In the genomic region with DNA sequence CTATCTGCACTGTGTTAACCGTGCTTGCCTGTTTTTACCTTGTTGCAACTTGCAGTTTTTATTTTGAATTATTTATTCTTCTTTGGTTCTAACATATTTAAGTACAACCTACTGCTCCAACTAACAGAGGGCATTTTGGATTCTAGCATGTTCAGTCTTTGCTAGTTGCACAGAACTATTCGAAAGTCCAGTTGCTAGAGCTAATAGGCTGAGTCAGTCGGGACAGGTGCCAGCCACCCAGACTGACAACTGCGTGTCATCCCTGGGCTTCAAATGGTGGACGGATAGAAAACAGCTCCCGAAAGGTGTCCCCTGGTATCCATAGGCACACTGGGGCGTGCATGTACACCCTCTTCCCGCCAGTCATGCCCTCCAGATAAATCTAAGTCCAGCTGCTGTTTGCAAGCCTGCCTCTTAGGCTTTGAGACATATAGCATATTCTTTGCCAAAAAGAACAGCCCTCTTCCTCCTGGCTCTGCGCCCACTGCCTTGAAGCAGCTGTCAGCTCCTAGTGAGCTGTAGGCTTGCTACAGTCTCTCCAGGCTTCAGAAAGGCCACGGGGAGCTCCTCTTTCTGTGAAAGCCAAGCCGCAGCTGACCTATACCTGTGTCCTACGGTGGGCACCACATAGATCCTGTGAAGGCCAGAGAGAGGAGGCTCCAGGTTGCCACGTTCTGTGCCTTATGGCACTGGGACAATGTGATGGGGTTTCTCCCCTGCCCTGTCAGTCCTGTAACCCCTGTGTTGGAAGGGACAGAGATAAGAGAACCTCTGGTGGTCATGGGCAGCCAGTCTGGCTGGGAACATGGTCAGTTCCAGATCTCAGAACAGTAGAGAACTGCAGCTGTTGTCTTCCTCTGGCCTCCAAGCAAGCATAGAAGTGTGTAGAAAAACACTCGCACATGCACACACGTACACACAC, we compare ENCODE assay signal across 9 mouse cellular contexts.
DNase-seq lines count a peak whose midpoint lies in the region; ATAC-seq and TF ChIP-seq lines count a peak whose summit lies in the region.
"Had no signal": no experiment of that assay in that cellular context is flagged by ENCODE, and none has a peak within 500 bp of the region (broad histone marks: within the 10 kb centered on the region; RNA-seq: fewer than 3 reads in every experiment).

No protein-coding gene starts in this region.

- H3K4me2 ChIP-seq in lung, embryonic 14.5 days, result no peak overlapping the region
- H3K4me2 ChIP-seq: neural tube, embryonic 12.5 days had no signal

- H3K27me3 ChIP-seq in lung, embryonic 14.5 days (ENCODE audit: insufficient read depth, low read length), result no peaks in the 10 kb centered on the region
- H3K27me3 ChIP-seq: neural tube, embryonic 12.5 days had no signal

- ATAC-seq in lung, embryonic 14.5 days (ENCODE audit: insufficient read depth), result peak; percentile 89
- 0 out of 4 replicates have a peak, but pooled peaks have one; percentile 40 to 45 for ATAC-seq in hematopoietic stem cell, adult 5-6 weeks (replicated peaks in 1 of 2; ENCODE audit: insufficient read depth in 1 of 2, low FRiP score in 2 of 2, low TSS enrichment in 1 of 2, low read depth in 1 of 2, poor library complexity in 2 of 2, severe bottlenecking in 2 of 2)

- H3K9ac ChIP-seq in lung, embryonic 14.5 days, result no peak overlapping the region
- H3K9ac ChIP-seq: neural tube, embryonic 12.5 days had no signal

- no peak for TF ChIP-seq CTCF in lung, embryonic 14.5 days (IDR thresholded peaks at IDR 0.05; ENCODE audit: low read depth)

- peak; percentile 45 to 70 for DNase-seq in cerebellum, postnatal 14 days
- DNase-seq in cerebellum, adult 11 months, result no peak
- DNase-seq in lung, embryonic 14.5 days, result peak; percentile 95
- DNase-seq in lung, adult 18-20 months, result no peak
- DNase-seq in lung, postnatal 10 days, result peak; percentile 76
- no peak for DNase-seq in thymus, adult 18-20 months
- DNase-seq in embryo, embryonic 11 days, result no peak

- H3K36me3 ChIP-seq in lung, embryonic 14.5 days (ENCODE audit: insufficient read depth), result no peaks in the 10 kb centered on the region
- H3K36me3 ChIP-seq: neural tube, embryonic 12.5 days had no signal

- H3K4me3 ChIP-seq in lung, embryonic 14.5 days (ENCODE audit: low read depth, low read length), result no peak overlapping the region
- H3K4me3 ChIP-seq: neural tube, embryonic 12.5 days had no signal

- WGBS in lung, embryonic 14.5 days, result 65% methylated on average over 15 of the region's 15 CpGs

- H3K27ac ChIP-seq in lung, embryonic 14.5 days (ENCODE audit: low read depth), result no peak overlapping the region
- H3K27ac ChIP-seq: neural tube, embryonic 12.5 days had no signal

- no peaks in the 10 kb centered on the region for H3K9me3 ChIP-seq in lung, embryonic 14.5 days (ENCODE audit: low read depth, low read length)
- H3K9me3 ChIP-seq: neural tube, embryonic 12.5 days had no signal

- 0 out of 2 replicates have a peak, but pooled peaks cover 3% of the 10 kb centered on the region for H3K4me1 ChIP-seq in lung, embryonic 14.5 days (ENCODE audit: insufficient read depth)
- H3K4me1 ChIP-seq: neural tube, embryonic 12.5 days had no signal

Comparison
In these comparisons a context has a peak if more than half of its experiments do, and no peak if none do; other contexts are left out.
1. DNase-seq: peak in cerebellum, postnatal 14 days (2 of 2), lung, embryonic 14.5 days (single experiment) and lung, postnatal 10 days (single experiment); none in cerebellum, adult 11 months (single experiment), lung, adult 18-20 months (0 of 2), thymus, adult 18-20 months (0 of 2) and embryo, embryonic 11 days (single experiment).